Mouse (Mus musculus) urinary bladder, adult 2 months (tissue): ENCODE measurements around the gene Ttc27. TPM values are rescaled to one million over a fixed set of nuclear protein-coding genes. Genes with fewer than 3 reads are reported as not detected.

Experiments
- DNase-seq: peaks from one replicate; pipeline ENCODE4 v3.0.0; 2022; ENCODE audit warnings: low spot score
- polyA plus RNA-seq: library from polyadenylated mRNA; depleted of rRNA; stranded (reverse); fragments of >200 nt; gene quantifications from 2 replicates; pipeline ENCODE4 v1.2.3, GENCODE M21; 2012

The Ttc27 gene
- polyA plus RNA-seq, 1 experiment, result 17.0 TPM

DNA sequence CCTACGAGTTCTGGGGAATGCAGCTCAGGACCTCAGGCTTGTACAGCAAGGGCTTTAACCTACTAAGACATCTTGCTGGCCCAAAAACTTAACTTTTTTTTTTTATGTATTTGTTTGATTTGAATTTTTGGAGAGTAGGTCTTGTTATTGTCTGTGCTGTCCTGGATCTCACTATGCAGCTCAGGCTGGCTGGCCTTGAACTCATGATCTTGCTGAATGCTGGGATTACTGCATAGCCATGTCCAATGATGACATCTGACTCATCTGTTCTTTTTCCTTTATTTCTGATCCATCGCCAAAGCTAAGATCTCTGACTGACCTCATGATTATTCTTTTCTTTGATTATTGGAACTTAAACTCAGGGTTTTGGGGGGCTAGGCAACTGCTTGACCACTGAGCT is 113.3 kb downstream of the Ttc27 start:
- no peak for DNase-seq

DNA sequence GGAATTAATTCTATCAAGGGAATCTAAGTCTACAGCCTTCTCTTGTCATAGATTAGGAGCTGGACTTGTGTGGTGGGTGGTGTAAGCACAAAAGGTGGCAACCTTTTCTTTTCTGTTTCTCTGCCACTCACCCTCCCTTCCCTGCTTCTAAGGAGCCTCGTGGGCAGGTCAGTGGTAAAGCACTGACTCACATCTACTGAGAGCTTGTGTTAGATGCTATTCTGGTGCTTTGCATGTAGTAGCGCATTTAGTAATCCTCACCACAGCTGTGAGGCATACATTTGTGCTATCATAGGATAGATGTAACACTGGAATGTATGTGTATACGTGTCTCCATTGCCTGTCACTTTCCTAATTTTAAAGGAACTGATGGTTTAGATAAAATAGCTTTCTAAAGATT is 124.2 kb downstream of the Ttc27 start:
- no peak for DNase-seq

DNA sequence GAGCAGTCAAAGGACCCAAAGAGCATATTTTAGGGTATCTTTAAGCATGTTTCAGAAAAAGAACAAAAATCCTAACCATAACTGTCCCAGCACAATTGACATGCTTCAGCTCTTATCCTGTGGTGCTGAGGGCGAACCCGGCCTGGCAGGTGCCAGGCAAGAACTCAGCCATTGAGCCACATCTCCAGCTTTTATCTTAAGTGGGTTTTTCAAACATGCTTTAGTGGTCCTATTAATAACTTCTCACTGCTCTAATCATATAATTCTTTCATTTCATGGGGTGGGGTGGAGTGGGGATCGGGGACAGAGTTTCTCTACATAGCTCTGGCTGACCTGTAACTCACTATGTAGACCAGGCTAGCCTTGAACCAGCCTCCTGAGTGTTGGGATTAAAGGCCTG is 125.1 kb downstream of the Ttc27 start:
- DNase-seq, result no peak

DNA sequence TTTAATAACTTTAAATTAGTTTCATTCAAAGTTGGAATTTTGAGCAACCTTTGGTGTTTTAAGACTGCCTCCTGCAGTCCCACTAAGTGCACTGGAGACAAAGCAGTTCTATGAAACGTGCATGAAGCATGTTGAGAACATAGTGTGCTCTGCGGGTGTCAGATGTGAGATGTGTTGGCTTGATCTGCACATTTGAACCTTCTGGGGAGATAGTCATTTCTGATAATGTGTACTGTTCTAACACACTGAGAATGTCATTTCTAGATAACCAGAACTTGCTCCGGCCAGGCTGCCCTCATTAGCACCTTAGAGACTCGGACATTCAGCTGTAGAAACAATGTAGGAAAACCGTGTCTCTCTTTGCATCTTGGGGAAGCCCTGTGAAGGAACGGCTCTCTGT is 126.0 kb downstream of the Ttc27 start:
- DNase-seq, result no peak

DNA sequence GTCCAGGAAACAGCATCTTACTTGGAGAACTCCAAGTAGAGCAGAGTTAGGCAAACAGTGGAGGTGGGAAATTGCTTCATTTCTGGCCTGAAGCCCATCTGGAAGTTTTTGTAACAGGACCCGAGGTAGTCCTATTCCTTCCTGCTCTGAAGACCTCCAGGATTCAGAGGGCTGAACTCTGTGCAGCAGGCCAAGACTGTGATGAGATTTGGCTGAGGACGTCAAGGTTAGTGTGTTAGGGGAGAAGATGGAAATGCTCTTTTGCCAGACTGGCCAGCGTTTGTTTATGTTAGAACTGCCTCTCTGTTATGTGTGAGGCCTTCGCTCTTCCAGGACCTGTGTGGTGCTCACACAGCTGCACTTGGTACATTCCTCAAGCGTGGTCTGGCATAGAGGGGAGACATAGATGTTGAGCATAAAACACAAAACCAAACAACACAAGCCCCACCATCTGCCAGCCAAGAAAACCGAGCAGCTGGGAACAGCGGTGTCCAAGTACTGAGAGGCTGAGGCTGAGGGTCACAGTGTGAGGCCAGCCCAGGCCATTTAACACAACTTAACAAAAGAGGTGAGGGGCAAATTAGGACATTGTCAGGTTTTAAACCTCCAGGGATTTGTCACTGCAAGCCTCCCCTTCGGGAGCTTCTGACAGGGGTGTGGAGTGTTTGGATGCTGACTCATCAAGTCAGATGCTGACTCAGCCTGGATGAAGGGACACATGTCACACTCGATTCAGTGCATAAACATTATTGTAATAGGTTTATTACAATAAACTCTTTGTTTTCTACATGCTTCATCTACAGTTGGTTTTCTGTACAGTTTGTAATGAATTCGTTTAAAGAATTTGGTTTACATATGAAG is 128.7 kb downstream of the Ttc27 start:
- no peak for DNase-seq

DNA sequence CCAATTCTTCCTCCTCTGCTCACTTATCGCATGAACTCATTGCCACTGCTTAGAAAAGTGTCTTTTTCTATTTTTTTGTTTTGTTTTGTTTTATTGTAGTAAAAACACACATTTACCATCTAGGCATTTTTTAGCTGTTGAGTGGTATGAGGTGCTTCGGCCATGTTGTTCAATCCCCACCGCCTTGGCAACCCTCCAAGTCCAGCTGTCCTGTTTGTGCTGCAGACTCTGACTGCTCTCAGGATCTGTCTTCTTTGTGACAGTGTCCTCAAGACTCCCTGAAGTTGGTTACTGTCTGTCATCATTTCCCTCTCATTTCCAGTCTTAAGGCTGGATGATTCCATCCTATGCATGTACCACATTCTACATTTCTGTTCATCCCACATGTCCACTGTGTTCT is 132.7 kb downstream of the Ttc27 start:
- no peak for DNase-seq

DNA sequence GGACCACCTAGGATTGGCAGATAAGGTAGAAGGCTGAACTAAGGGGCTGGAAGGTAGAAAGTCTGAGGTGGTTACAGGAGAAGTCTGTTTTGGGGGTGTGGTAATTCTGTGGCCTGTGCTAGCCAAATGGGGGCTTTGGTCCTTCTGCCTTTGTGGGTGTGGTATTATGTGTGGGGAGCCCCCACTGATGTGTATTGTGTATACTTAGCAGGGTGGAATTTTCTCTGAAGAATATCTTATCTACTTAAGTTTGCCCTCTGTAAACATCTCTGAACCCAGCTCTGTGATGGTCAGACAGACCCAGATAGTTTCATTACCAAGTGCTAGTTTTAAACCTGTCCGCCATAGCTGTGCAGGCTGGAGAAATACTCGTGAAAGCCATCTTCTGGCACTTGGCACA is 141.8 kb downstream of the Ttc27 start:
- DNase-seq, result no peak

DNA sequence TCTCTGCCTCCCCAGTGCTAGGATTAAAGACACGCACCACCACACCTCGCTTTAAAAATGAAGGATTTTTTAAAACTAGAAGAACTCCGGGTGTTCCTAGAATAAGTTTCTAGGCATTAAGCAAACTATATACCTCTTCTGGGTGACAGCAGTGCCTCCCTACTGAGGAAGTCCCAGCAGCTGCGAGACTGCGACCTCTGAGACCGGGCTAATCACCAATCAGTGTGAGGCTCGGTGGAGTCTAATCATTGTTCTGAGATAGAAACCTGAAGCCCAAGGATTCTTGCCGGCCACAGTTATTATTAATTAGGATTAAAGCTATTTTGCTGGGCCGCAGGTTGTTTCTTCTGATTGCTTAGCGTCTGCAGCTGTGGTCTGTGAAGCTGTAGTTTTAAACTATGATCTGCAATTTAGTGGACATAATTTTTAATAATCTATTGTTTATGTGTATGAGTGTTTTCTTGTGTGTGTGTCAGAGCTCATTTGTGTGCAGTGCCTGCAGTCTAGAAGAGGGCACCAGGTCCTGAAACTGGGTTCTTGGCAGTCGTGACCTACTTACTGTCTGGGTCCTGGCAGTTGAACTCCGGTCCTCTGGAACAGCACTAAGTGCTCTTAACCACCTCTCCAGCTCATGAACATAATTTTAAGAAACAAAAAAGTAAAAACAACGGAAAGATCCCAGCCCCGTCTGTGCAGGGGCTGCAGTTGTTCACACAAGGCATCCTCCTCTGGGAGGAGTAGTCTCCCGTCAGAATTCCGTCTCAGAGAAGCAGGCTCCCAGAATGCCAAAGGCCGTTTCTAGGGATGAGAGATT is 142.9 kb downstream of the Ttc27 start:
- no peak for DNase-seq

DNA sequence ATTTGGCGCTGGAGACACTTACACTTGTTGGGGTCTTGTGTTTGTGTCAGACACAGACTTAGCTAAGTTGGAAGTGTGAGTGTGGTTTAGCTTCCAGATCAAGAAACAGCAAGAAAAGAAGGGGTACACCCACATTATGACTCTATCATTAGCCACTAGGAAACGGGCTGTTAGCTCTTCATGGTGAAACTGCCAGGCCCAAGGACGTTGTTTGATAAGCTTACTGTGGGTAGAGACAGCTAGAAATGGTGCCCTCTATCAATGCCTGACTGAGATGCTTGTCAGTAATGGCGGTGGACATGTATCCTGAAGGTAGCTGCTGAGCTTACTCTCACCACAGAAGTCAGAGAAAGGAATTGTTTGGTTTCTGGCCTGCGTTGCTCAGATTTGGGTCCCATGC is 146.3 kb downstream of the Ttc27 start:
- DNase-seq, result no peak

DNA sequence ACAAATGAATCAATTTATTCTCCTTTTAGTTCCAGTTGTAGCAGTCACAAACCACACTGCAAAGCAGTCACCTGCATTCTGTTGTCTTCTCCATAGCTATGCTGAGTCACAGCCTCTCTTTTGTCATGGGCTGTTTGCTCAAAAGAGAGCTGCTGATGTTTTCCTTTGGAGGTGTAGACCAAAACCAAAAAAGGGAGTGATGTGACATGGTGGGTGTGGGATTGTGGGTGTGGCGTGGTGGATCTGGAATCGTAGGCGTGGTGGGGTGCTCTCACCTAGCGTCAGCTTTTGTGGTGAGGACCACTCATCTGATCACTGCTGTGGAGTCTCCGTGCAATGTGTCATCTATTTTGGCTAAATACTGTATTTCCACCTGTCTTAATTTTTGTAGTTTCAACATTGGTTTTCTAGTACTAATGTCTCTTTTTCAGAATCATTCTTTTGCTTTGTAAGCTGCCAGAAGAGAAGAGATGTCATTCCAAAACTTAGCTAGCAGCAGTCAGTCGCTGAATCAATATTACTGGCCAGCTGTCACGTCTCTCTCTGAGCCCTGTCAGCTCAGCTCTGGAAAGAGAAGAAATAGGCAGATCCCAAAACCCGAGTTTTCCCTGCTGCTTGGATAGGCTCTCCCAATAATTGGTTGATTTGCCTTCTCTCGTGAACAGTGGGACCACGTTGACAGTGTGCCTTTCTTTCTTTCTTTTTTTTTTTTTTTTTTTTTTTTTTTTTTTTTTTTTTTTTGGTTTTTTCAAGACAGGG is 147.4 kb downstream of the Ttc27 start:
- no peak for DNase-seq

DNA sequence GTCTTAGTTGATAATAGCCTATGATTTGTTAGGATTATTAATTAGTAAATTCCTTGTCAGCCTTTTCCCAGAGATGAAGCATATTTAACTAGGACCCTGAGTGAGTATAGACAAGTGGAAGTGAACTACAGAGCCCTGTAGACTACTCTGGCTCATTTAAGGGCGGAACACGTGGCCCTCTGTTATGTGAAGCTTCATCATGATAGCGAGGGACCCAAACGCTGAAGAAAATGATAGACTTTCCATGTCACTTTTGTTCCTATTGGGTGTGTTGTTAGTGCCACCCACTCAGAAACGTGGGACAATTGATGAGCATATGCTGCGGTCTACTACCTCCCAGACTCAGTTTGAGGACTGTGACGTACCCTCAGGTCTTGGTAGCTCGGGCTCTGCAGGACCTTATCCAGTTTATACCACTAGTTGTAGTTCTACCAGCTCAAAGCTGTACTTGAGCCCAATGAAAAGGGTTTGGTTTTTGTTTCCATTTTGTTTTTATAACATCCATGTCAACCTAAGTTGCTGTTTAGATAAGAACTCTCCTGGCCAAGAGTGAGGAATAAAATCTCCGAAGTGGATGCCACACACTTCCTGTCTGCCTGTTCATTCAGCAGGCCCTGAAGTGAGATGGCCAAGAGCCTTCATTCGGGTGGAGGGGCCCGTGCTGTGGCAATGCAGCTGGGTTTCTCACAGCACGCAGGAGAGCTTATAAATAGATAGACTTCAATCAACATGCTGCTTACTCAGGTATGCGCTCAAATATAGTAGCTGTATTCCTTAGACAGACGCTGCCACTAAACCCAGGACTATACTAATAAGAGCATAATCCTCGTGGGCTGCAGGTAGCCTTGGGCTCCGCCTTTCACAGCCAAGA is 148.4 kb downstream of the Ttc27 start:
- no peak for DNase-seq

DNA sequence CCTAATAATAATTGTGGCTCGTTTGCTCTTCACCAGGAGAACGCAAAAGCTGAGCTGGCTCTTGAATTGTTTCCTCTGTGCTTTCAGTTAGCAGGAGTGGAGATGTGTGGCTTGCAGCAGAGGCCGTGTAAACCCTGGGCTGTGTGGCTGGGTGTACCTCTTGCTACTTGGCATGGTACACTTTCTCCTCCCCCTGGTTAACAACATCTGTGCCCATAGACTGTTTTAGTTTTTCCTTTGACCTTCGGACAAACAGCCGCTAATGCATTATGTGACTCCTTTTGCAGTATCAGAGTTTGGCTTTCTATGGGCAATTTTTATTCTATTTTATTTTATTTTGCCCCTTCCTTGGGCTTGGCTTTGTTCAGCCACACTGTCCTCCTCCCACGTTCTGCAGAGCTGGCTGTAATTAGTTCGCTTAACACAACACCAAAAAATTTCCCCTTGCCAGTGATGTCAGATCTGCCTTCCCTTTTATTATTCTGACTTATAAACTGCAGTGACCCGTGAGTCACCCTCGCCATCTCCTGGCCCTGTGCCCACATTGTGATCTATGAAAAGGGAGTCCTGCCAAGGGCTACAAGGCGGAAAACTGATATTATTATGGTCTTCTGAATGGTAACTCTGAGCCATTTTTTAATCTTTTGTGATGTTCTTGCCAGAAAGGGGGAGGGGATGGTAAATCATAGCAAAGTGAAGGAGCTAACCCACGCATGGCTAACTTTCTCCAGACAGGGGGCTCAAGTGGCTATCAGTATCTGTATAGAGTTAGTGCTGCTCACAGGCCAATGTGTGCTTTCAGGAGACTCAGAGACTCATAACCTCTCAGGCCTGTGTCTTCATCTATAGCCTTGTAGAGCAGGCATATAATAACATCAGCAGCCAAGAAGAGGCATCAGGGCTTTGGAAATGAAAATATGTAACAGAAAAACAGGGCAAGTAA is 149.3 kb downstream of the Ttc27 start:
- DNase-seq, result peak; percentile 31

DNA sequence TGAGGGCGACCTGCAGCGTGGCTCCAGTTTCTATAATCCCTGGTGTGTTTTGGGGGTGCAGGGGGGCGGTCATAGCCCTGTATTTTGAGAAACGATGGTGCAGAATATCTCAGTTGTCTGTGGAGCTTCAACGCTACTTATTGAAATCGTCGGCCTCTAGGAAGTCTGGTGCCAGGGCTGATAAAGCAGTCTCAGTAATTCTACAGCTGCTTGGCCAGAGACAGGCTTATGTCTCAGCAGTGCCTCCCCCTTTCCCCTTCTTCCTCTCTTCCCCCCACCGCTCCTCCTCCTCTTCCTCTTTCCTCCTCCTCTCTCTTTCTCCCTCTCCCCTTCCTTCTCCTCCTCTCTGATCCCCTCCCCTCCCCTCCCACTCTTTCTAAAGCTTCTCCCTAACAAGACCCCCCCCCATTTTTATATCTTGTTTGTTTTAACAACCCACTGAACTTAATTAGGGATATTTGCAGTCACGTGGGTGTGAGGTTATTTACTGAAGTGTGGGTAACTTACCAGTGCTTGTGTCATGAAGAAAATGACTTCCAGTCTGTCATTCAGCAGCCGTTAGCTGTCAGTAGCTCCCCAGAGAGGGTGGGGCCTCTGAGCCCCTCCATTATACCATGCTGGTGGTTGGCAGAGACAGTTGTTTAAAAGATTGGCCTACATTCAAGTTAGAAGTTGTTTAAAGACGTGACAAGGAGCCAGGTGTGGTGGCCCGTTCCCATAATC is 150.8 kb downstream of the Ttc27 start:
- DNase-seq, result no peak

DNA sequence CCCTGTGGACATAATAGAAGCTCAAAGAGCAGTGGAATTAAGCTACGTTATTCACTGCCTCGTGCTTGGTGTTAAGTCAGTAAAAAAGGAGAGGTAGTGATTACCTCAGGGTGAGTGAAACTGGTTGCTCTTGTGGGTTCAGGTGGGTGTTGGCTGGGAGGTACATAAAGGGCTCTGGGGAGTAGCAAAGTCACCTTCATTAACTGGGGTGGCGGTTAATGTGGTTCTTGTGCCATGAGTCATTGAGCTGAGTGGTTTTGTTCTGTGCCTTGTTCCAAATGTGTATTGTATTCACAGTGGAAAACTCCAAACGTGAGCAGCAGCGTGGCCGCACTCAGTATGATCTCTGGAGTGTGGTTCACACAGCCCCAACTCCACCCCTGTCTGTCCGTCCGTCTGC is 152.0 kb downstream of the Ttc27 start:
- DNase-seq, result no peak

DNA sequence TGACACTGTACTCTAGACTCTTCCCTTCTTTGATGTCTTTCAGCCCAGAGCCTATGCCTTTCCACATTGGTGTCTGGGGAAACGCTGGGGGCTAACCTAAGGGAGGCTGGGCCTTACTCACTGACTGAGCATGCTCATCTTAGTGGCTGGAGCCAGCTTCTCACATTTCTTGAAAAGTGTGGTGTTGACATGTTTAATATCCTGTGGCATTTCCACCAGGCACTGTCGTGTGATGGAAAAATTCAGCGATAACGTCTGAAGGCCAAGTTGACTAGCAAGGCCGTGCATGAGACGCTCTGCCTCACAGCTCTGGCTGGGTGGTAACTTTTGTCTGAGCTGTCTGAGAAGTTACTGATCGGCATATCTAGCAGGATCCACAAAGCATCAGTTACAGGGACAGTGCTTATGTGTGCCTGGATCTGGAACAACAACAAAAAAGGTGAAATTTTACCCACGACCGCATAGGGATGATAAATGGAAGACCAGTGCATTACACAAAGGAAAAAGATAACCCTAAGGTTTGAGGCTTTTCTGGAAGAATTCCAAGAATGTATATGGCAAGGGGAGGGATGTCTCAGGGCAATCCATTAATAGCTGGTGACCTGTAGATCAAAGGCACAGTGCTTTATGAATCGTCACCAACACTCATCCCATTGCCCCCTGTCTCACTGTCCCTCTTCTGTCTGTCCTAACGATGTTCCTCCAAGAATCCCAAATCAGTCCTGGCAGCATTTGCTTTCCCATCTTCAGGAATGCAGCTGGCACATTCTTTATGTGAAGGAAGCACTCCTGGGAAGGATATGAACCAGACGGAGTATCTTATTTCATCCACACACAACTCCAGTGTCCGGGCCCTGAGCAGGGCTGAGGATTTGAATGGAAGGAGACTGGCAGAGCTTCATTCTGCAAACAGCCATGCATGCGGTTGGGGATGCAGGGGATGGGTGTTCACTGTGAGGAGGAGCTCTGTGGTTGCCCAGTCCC is 152.9 kb downstream of the Ttc27 start:
- no peak for DNase-seq

DNA sequence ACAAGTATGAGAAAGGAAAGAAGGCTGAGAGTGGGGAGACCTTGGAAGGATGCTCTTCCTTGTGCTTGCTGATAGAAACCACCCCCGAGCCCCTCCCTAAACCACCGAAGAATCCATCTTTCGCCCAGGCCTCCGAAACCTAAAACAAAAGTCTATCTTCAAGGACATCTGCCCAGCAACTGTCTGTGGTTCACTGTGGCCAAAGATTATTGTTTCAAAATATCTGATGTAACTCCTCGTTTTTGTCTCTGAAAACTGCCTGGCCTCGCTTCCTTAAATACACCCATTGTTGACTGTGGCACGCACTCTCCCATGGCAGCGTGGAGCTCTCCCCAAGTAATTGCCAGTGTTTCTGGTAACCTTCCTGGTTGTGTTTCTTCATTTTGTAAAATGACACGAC is 155.0 kb downstream of the Ttc27 start:
- DNase-seq, result no peak

DNA sequence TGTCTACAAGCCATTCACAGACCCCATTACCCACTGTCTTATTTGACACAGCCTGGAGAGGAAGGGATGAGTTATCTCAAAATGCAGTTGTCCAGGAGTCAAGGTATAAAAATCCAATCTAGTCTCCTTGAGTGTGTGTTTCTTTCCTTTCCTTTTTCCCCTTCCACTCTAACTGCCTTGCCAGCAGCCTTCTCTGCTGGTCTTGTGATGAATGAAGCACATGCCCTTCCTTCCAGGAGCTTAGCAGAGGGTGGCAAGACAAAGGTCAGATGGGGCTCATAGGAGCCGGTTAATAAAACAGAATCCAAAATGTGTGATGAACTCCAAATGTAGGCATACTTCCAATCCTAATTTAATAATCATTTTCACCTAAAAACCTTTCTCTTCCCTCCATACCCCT is 156.2 kb downstream of the Ttc27 start:
- no peak for DNase-seq

DNA sequence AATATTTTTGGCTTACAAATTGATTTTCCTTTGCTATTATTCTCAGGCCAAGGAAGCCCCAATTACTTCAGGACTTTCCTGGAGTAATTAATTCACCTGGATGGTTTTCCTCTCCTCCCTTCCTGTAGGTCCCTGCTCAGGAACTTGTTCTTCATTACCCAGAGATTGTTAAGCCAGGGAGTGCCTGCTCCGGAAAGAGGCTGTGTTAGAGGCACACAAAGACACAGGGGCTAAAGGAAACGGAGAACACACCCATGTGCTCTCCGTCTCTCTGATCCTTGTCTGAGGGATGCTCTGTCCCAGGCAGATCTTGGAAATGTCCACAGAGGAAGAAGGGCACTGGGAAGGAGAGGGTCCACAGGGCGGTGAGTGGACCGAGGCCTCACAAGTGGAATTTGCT is 158.2 kb downstream of the Ttc27 start:
- DNase-seq, result no peak
